Mouse (Mus musculus) right cerebral cortex, adult 2 months (tissue): ENCODE data around the gene Sept11.

ENCODE experiments used
- DNase-seq, 2 experiments: peaks; one replicate each; pipeline ENCODE4 v3.0.0; 2021 to 2022; ENCODE audit warnings: low spot score in 2 of 2

Gene Sept11

GRCm38 (mm10) chr5:93092857-93093622 is at the start of gene Sept11:
Sept11 (plus strand) TSS chr5:93093437.
- DNase-seq = peak; percentile 95

- DNase-seq = peak in 1 of 2 experiments; percentile 44
Observed at GRCm38 (mm10) chr5:93043688-93044583, 49.3 kb upstream of the Sept11 start.

- peak; percentile 46 to 63 for DNase-seq
Observed at GRCm38 (mm10) chr5:93044584-93045370, 48.5 kb upstream of the Sept11 start, which contains the start of gene Sowahb. Sowahb (minus strand) TSS chr5:93045022.

GRCm38 (mm10) chr5:93045371-93045714 is 47.9 kb upstream of the Sept11 start:
- DNase-seq = no peak

GRCm38 (mm10) chr5:93046306-93046845 is 46.9 kb upstream of the Sept11 start:
- DNase-seq = no peak

- DNase-seq = no peak
Observed at GRCm38 (mm10) chr5:93048481-93049240, 44.6 kb upstream of the Sept11 start.

- DNase-seq = no peak
Observed at GRCm38 (mm10) chr5:93049971-93050370, 43.3 kb upstream of the Sept11 start.

- DNase-seq = no peak
Observed at GRCm38 (mm10) chr5:93051041-93051440, 42.2 kb upstream of the Sept11 start.

- peak in 1 of 2 experiments; percentile 37 for DNase-seq
Observed at GRCm38 (mm10) chr5:93051951-93052350, 41.3 kb upstream of the Sept11 start.

- peak in 1 of 2 experiments; percentile 33 for DNase-seq
Observed at GRCm38 (mm10) chr5:93053606-93054397, 39.4 kb upstream of the Sept11 start.

- no peak for DNase-seq
Observed at GRCm38 (mm10) chr5:93060865-93061264, 32.4 kb upstream of the Sept11 start.

GRCm38 (mm10) chr5:93077661-93078323 is 15.4 kb upstream of the Sept11 start:
- no peak for DNase-seq

GRCm38 (mm10) chr5:93079596-93079995 is 13.6 kb upstream of the Sept11 start:
- no peak for DNase-seq

GRCm38 (mm10) chr5:93085015-93085598 is 8.1 kb upstream of the Sept11 start:
- no peak for DNase-seq

- no peak for DNase-seq
Observed at GRCm38 (mm10) chr5:93085900-93086299, 7.3 kb upstream of the Sept11 start.

- no peak for DNase-seq
Observed at GRCm38 (mm10) chr5:93091266-93091665, 2.0 kb upstream of the Sept11 start.

- peak; percentile 50 to 59 for DNase-seq
Observed at GRCm38 (mm10) chr5:93092147-93092781, 973 bp upstream of the Sept11 start.
